Mouse (Mus musculus) thymus, adult 2 months (tissue): ENCODE data around the gene Sf3a3.
A peak's percentile ranks its signal among the peaks of the same experiment; 100 is the strongest.

Source experiments
- CTCF ChIP-seq: fragments of 200-500 bp; IDR thresholded peaks from 2 replicates; pipeline ENCODE4 v1.5.1; 2012; ENCODE audit warnings: mild to moderate bottlenecking, control low read depth, low read length, moderate library complexity, borderline replicate concordance; ENCODE audit not compliant: control insufficient read depth, poor library complexity, insufficient read depth; ENCODE audit errors: extremely low read depth
- POLR2A ChIP-seq: fragments of 200-500 bp; IDR thresholded peaks from 2 replicates; pipeline ENCODE4 v1.6.1; 2012; ENCODE audit warnings: mild to moderate bottlenecking, low read length, control low read depth, moderate library complexity; ENCODE audit not compliant: control insufficient read depth, poor library complexity, insufficient read depth; ENCODE audit errors: extremely low read depth

GRCm38 (mm10) chr4:124693135-124693894, 21.3 kb upstream of the Sf3a3 start, which contains the start of gene Utp11:
- TF ChIP-seq CTCF (peak; percentile 48; the same call in 1 of the 2 replicates), POLR2A (peak; percentile 56; the same call in 1 of the 2 replicates)
